7 mouse cellular contexts compared by ENCODE assay signal in the genomic region with DNA sequence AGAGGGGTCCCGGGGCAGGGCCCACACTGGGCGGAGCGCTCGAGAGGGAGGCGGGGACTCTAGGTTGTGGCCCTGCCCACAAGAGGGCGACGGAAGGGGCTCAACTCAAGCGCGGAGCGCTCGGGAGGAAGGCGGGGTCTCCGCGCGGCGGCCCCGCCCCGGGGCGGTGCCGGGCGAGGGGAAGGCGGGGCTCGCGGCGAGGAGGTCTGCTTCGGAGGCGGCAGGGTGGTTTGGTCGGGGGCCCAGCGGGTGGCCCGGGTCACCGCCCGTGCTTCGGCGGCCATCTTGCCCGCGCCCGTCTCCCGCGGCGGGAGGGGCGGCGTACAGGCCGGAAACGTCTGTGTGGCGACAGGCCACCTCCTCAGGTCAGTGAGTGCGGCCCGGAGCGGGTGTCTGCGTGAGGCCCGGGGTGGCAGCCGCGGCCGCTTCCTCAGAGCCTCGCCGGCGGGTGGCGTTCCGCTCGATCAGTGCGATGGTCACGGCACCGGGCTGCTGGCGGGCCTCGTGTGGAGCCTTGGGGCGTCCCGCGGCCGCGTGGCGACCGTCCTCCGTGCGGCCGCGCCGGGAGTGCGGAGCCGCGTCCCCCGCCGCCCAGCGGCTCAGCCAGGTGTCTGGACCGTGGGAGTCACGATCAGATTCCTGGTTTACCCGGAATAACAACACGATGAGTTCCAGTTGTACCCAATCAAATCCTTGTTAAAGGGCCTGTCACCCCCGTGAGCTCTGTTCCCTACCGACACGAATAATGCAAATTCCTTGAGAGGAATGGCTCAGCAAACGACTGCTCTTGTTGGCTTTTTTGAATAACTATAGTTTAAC. TPM values are rescaled to one million over a fixed set of nuclear protein-coding genes. Genes with fewer than 3 reads are reported as not detected.
DNase-seq lines count a peak whose midpoint lies in the region; ATAC-seq lines count a peak whose summit lies in the region.

A gene (plus strand): TSS at position 176 of the 819 bp plus-strand sequence.

- peak; percentile 98 for ATAC-seq in intestine, embryonic 15.5 days

- intact Hi-C loops in left cerebral cortex, postnatal 25 days (cut with DNase I): no loop called here

- H3K4me3 ChIP-seq in intestine, embryonic 15.5 days (replicated peaks): peak within 1 kb of the TSS; percentile 89
- H3K4me3 ChIP-seq in midbrain, embryonic 10.5 days: peak within 1 kb of the TSS; percentile 79

- under 1% methylated on average over 78 of the region's 90 CpGs for WGBS in intestine, embryonic 15.5 days
- WGBS in midbrain, embryonic 10.5 days: under 1% methylated on average over 87 of the region's 90 CpGs

- no peaks in the 10 kb centered on the region for H3K9me3 ChIP-seq in intestine, embryonic 15.5 days
- no peaks in the 10 kb centered on the region for H3K9me3 ChIP-seq in midbrain, embryonic 10.5 days (replicated peaks)

- H3K27ac ChIP-seq in intestine, embryonic 15.5 days: peak within 1 kb of the TSS; percentile 96
- H3K27ac ChIP-seq in midbrain, embryonic 10.5 days (replicated peaks): peak within 1 kb of the TSS; percentile 97

- H3K9ac ChIP-seq in intestine, embryonic 15.5 days: peak within 1 kb of the TSS; percentile 90

- no peaks in the 10 kb centered on the region for H3K36me3 ChIP-seq in intestine, embryonic 15.5 days
- H3K36me3 ChIP-seq in midbrain, embryonic 10.5 days: peaks cover 14% of the 10 kb centered on the region

- H3K4me1 ChIP-seq in intestine, embryonic 15.5 days (replicated peaks): no peaks in the 10 kb centered on the region
- H3K4me1 ChIP-seq in midbrain, embryonic 10.5 days: peaks cover 11% of the 10 kb centered on the region

- peak within 1 kb of the TSS; percentile 53 for H3K4me2 ChIP-seq in intestine, embryonic 15.5 days (replicated peaks)

- no peaks in the 10 kb centered on the region for H3K27me3 ChIP-seq in intestine, embryonic 15.5 days (replicated peaks)
- no peaks in the 10 kb centered on the region for H3K27me3 ChIP-seq in midbrain, embryonic 10.5 days (ENCODE audit: low read depth, poor library complexity, severe bottlenecking)

- peak; percentile 91 to 97 for DNase-seq in adrenal gland, adult (ENCODE audit: inconsistent age in 2 of 2, low spot score in 1 of 2)
- peak; percentile 93 for DNase-seq in embryo, embryonic 10.5 days (ENCODE audit: low spot score)
- peak; percentile 96 for DNase-seq in gastrocnemius, postnatal 25 days
- peak; percentile 82 to 85 for DNase-seq in left cerebral cortex, postnatal 25 days (ENCODE audit: low spot score in 2 of 2)
- peak; percentile 94 for DNase-seq in midbrain, embryonic 10.5 days (ENCODE audit: low spot score)
- DNase-seq in right cerebral cortex, postnatal 4 days: peak; percentile 83

RNA-seq across cellular contexts. Expression of the gene that starts here (rescaled TPM):
- total RNA-seq in gastrocnemius, postnatal 25 days (2021): 10 to 100 TPM; 13.5 to 14.8 TPM
- 19.1 and 22.6 TPM in 2 replicates for polyA plus RNA-seq in intestine, embryonic 15.5 days (2015; fragmentation: Nextera tagmentation; extraction: Ambion mirVana)
- total RNA-seq in left cerebral cortex, postnatal 25 days (2021): 10 to 100 TPM; 22.2 to 22.8 TPM
- polyA plus RNA-seq in midbrain, embryonic 10.5 days (2016; fragmentation: Nextera tagmentation; extraction: Ambion mirVana): 24.4 and 26.0 TPM in 2 replicates

Comparison
In these comparisons a context has a peak if more than half of its experiments do, and no peak if none do; other contexts are left out.
1. Peak in every context shown above with its lines: DNase-seq, ATAC-seq, H3K4me3 ChIP-seq and H3K27ac ChIP-seq.